Mouse (Mus musculus) lung, postnatal 25 days (tissue): ENCODE measurements around the gene Tsfm.

Experiments used
- DNase-seq: peaks from one replicate; pipeline ENCODE4 v3.0.0; 2022; ENCODE audit warnings: low spot score

Tsfm gene

DNA sequence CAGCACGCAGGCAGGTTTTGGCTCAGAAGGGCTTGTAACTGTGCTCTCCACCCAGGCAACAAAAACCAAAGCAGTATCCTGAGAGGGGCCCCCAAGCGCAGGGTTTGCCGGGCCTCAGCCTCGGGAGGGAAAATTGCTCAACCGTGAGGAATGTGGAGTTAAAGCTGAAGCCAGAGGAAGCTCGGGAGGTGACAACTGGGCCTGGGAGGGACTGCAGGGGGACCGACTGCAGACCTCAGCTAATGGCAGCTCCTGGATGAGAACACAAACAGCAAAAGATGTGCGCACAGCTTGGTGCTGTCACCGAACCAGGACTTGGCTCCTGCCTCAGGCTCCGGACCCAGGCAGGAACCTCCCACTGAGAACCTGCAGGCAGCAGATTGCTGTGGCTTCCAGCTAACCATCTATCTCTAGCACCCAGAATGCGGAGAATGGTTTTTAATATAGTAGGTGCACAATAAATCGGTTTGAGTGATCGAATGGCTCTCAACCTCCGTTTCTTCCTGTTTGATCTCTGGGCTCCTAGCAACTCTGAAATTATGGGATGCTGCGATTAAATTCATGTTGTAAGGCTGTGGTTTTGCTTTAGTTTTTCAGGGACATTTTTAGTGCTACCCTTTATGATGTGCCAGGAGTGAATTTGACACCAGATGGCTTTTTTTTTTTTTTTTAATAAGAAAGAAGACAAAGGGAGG lies 68.2 kb downstream of the Tsfm start:
- peak; percentile 72 for DNase-seq

DNA sequence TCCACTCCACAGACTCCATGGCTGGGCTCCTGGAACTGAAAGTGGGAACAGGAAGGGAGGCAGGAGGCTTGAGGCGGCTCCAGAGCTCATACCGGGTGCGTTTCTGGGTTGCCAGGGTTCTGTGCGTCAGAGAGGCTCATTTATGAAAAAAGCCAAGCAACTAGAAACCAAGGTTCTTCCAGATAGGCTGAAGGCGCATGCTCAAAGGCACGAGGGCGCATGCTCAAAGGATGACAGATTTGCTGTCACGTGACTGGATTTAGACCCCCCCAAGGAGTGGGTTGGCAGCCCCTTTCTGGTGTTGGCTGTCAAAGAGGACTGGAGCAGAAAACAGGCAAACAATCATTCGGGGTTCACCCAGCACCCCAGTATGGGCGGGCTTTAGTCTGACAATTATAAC lies 68.9 kb downstream of the Tsfm start:
- DNase-seq, result no peak
